Mouse (Mus musculus): Measurements from ENCODE around the gene F7.
"Not testable (repeated sequence)": the region's sequence is repeated elsewhere in the genome, so short reads cannot be mapped to it uniquely, and the experiment has no call there.

Gene F7

GRCm38 (mm10) chr8:13028482-13028881 is 2.6 kb downstream of the F7 start:
- DNase-seq (ENCODE audit: low read depth, low spot score), result no peak

- DNase-seq (ENCODE audit: low read depth, low spot score), result no peak
Observed at GRCm38 (mm10) chr8:13036346-13036812, 10.5 kb downstream of the F7 start.

- no peak for DNase-seq (ENCODE audit: low read depth, low spot score)
Observed at GRCm38 (mm10) chr8:13037015-13037414, 11.2 kb downstream of the F7 start, which contains the start of gene F10. F10 (plus strand) TSS chr8:13037308.

GRCm38 (mm10) chr8:13037569-13037968 is 11.7 kb downstream of the F7 start:
- no peak for DNase-seq (ENCODE audit: low read depth, low spot score)

- no peak for DNase-seq (ENCODE audit: low read depth, low spot score)
Observed at GRCm38 (mm10) chr8:13039054-13039453, 13.2 kb downstream of the F7 start.

GRCm38 (mm10) chr8:13041459-13041858 is 15.6 kb downstream of the F7 start:
- DNase-seq (ENCODE audit: low read depth, low spot score), result no peak

GRCm38 (mm10) chr8:13047652-13048051 is 21.8 kb downstream of the F7 start:
- DNase-seq (ENCODE audit: low read depth, low spot score), result no peak

GRCm38 (mm10) chr8:13050550-13050949 is 24.7 kb downstream of the F7 start:
- no peak for DNase-seq (ENCODE audit: low read depth, low spot score)

GRCm38 (mm10) chr8:13057351-13057750 is 31.5 kb downstream of the F7 start:
- no peak for DNase-seq (ENCODE audit: low read depth, low spot score)

GRCm38 (mm10) chr8:13060441-13061150 is 34.8 kb downstream of the F7 start, which contains the start of gene Proz:
Proz (plus strand) TSS chr8:13060914.
- DNase-seq (ENCODE audit: low read depth, low spot score), result no peak

GRCm38 (mm10) chr8:13063112-13063511 is 37.3 kb downstream of the F7 start:
- no peak for DNase-seq (ENCODE audit: low read depth, low spot score)

GRCm38 (mm10) chr8:13073255-13073654 is 47.4 kb downstream of the F7 start:
- no peak for DNase-seq (ENCODE audit: low read depth, low spot score)

- no peak for DNase-seq (ENCODE audit: low read depth, low spot score)
Observed at GRCm38 (mm10) chr8:13075044-13075443, 49.2 kb downstream of the F7 start.

GRCm38 (mm10) chr8:13075579-13075978 is 49.7 kb downstream of the F7 start:
- DNase-seq (ENCODE audit: low read depth, low spot score), result not testable (repeated sequence)

- DNase-seq (ENCODE audit: low read depth, low spot score), result no peak
Observed at GRCm38 (mm10) chr8:13077542-13077941, 51.7 kb downstream of the F7 start.
